Mouse (Mus musculus): ENCODE measurements at regions not wholly inside any gene's neighbourhood (a gene's known extent, or its start where the extent isn't known, plus 50 kb on each side); places are given as distances from the start of the nearest gene placed in this dataset.

DNA sequence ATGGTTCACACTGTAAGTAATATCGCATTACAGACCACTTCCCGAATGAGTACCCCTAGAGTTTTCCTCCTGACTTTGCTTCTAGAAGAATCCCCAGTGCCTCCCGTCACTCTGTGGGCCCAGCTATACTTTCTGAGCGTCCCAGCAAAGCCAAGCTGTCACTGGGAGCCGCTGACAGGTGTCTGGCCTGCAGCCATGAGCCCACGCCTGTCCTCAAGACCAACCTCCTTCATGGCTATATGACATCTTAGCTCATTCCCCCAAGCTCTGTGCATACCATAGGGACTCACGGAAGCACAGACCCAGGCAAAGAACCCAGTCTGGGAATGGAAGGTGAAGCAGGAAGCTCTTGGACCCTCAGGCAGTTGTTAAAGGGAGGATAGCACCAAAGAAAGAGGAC lies 55.3 kb upstream of the Rgma start:
- DNase-seq (ENCODE audit: low spot score in 2 of 2) = no peak

- DNase-seq (ENCODE audit: low spot score in 2 of 2) = peak in 1 of 2 experiments; percentile 36
Measured at GRCm38 (mm10) chr7:73322466-73323151, 52.7 kb upstream of the Rgma start.

GRCm38 (mm10) chr7:73323556-73323955 lies 51.8 kb upstream of the Rgma start:
- no peak for DNase-seq (ENCODE audit: low spot score in 2 of 2)

DNA sequence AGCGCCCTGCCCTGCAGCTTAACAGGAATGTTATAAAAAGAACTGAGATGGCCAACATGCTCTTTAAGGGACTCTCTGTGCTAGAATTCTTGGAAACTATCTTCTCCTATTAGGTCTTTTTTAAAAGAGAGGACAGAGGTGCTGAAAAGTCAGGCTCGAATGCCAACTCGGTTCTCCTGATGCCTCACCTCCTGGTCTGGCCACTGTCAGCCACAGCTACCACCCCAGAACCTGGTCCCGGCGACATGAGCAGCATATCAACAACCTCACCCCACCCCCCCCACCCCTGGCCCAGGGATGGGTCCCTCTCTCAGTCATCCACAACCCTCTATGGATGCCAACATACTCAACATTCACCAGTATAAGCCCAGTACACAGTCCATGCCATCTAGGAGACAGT lies 49.8 kb upstream of the Rgma start:
- no peak for DNase-seq (ENCODE audit: low spot score in 2 of 2)
